Comparison of ENCODE assay signal across 9 mouse cellular contexts in the genomic region with DNA sequence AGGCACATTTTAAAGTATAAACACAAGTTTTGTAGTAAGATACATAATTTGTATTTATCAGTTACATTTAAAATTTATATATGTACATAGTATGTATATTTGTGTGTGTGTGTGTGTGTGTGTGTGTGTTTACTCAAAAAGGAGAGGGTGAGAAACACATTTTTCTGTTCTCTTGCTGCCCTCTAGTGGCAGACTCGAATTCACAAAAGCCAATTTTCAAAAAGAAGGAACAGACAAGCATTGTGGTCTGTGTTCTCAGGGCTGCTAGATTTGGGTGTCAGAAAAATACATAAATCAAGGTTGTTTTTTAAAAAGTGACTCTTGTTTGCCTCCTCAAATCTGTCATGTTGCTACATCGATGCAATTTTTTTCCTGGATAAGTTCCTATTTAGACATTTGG.
A peak's percentile ranks its signal among the peaks of the same experiment; 100 is the strongest.
DNase-seq lines count a peak whose midpoint lies in the region; ATAC-seq and TF ChIP-seq lines count a peak whose summit lies in the region.
"Had no signal": no experiment of that assay in that cellular context is flagged by ENCODE, and none has a peak within 500 bp of the region (broad histone marks: within the 10 kb centered on the region; RNA-seq: fewer than 3 reads in every experiment).

No protein-coding gene starts in this region.

- no peak overlapping the region for H3K27ac ChIP-seq in forebrain, postnatal 0 days (ENCODE audit: low read depth, low read length)
- no peak overlapping the region for H3K27ac ChIP-seq in forebrain, embryonic 15.5 days (replicated peaks)
- H3K27ac ChIP-seq in forebrain, embryonic 13.5 days = no peak overlapping the region
- H3K27ac ChIP-seq: heart, embryonic 13.5 days had no signal

- H3K9ac ChIP-seq in forebrain, postnatal 0 days = no peak overlapping the region
- H3K9ac ChIP-seq in forebrain, embryonic 15.5 days (replicated peaks) = no peak overlapping the region
- no peak overlapping the region for H3K9ac ChIP-seq in forebrain, embryonic 13.5 days
- H3K9ac ChIP-seq: heart, embryonic 13.5 days had no signal

- DNase-seq in forebrain, postnatal 0 days = peak; percentile 67
- peak; percentile 13 for DNase-seq in ovary, postnatal 14 days (ENCODE audit: low spot score)
- DNase-seq in ovary, postnatal 10 days (ENCODE audit: low spot score) = no peak
- peak; percentile 9 for DNase-seq in c-Kit-positive CD71-negative TER-119-negative erythroid progenitor cells, embryonic 14.5 days (ENCODE audit: low read depth)
- DNase-seq in kidney, postnatal 10 days = peak; percentile 46
- peak; percentile 39 for DNase-seq in lung, postnatal 36 days

- ATAC-seq in forebrain, postnatal 0 days = no peak
- no peak for ATAC-seq in forebrain, embryonic 15.5 days (replicated peaks)
- ATAC-seq in forebrain, embryonic 13.5 days = no peak

- no peak overlapping the region for H3K4me3 ChIP-seq in forebrain, postnatal 0 days (ENCODE audit: low read depth, low read length)
- no peak overlapping the region for H3K4me3 ChIP-seq in forebrain, embryonic 15.5 days
- H3K4me3 ChIP-seq in forebrain, embryonic 13.5 days = no peak overlapping the region
- H3K4me3 ChIP-seq: heart, embryonic 13.5 days had no signal

- no peaks in the 10 kb centered on the region for H3K27me3 ChIP-seq in forebrain, postnatal 0 days (ENCODE audit: insufficient read depth, low read length)
- no peaks in the 10 kb centered on the region for H3K27me3 ChIP-seq in forebrain, embryonic 15.5 days
- H3K27me3 ChIP-seq in forebrain, embryonic 13.5 days = no peaks in the 10 kb centered on the region
- H3K27me3 ChIP-seq: heart, embryonic 13.5 days had no signal

- no peak overlapping the region for H3K4me2 ChIP-seq in forebrain, postnatal 0 days (ENCODE audit: low read depth)
- no peak overlapping the region for H3K4me2 ChIP-seq in forebrain, embryonic 15.5 days (replicated peaks)
- H3K4me2 ChIP-seq in forebrain, embryonic 13.5 days = no peak overlapping the region
- H3K4me2 ChIP-seq: heart, embryonic 13.5 days had no signal

- H3K4me1 ChIP-seq in forebrain, postnatal 0 days (ENCODE audit: insufficient read depth) = no peaks in the 10 kb centered on the region
- no peaks in the 10 kb centered on the region for H3K4me1 ChIP-seq in forebrain, embryonic 15.5 days
- no peaks in the 10 kb centered on the region for H3K4me1 ChIP-seq in forebrain, embryonic 13.5 days
- H3K4me1 ChIP-seq: heart, embryonic 13.5 days had no signal

- 6% methylated on average over 2 of the region's 2 CpGs for WGBS in forebrain, postnatal 0 days
- 9% methylated on average over 2 of the region's 2 CpGs for WGBS in forebrain, embryonic 15.5 days
- 11% methylated on average over 2 of the region's 2 CpGs for WGBS in forebrain, embryonic 13.5 days

- no peaks in the 10 kb centered on the region for H3K36me3 ChIP-seq in forebrain, postnatal 0 days (ENCODE audit: insufficient read depth)
- no peaks in the 10 kb centered on the region for H3K36me3 ChIP-seq in forebrain, embryonic 15.5 days
- no peaks in the 10 kb centered on the region for H3K36me3 ChIP-seq in forebrain, embryonic 13.5 days (ENCODE audit: poor library complexity, severe bottlenecking)
- H3K36me3 ChIP-seq: heart, embryonic 13.5 days had no signal

- TF ChIP-seq CTCF in forebrain, postnatal 0 days (IDR thresholded peaks at IDR 0.05; ENCODE audit: low read depth) = peak; percentile 61

- H3K9me3 ChIP-seq in forebrain, postnatal 0 days (ENCODE audit: low read length) = no peaks in the 10 kb centered on the region
- no peaks in the 10 kb centered on the region for H3K9me3 ChIP-seq in forebrain, embryonic 15.5 days
- no peaks in the 10 kb centered on the region for H3K9me3 ChIP-seq in forebrain, embryonic 13.5 days (replicated peaks)
- H3K9me3 ChIP-seq: heart, embryonic 13.5 days had no signal
